Mouse (Mus musculus): ENCODE measurements at regions not wholly inside any gene's neighbourhood (a gene's known extent, or its start where the extent isn't known, plus 50 kb on each side); places are given as distances from the start of the nearest gene placed in this dataset.
A peak's percentile ranks its signal among the peaks of the same experiment; 100 is the strongest.

- intact Hi-C loops (cut with DNase I): no loop called here
- no peak for DNase-seq (ENCODE audit: low spot score in 2 of 2)
Measured at GRCm38 (mm10) chr1:157014532-157015497, 75.4 kb upstream of the Ralgps2 start.

- no peak for DNase-seq (ENCODE audit: low spot score in 2 of 2)
- intact Hi-C loops (cut with DNase I): no loop called here
Measured at GRCm38 (mm10) chr1:157013669-157014048, 74.2 kb upstream of the Ralgps2 start.

- DNase-seq (ENCODE audit: low spot score in 2 of 2): no peak
- intact Hi-C loops (cut with DNase I): no loop called here
Measured at GRCm38 (mm10) chr1:157012950-157013668, 73.7 kb upstream of the Ralgps2 start.

- no peak for DNase-seq (ENCODE audit: low spot score in 2 of 2)
- intact Hi-C loops (cut with DNase I): no loop called here
Measured at GRCm38 (mm10) chr1:157011226-157011625, 71.8 kb upstream of the Ralgps2 start.

GRCm38 (mm10) chr1:157009427-157009826, 70.0 kb upstream of the Ralgps2 start:
- intact Hi-C loops (cut with DNase I): no loop called here
- DNase-seq (ENCODE audit: low spot score in 2 of 2): no peak

- no peak for DNase-seq (ENCODE audit: low spot score in 2 of 2)
- intact Hi-C loops (cut with DNase I): no loop called here
Measured at GRCm38 (mm10) chr1:157007891-157008730, 68.7 kb upstream of the Ralgps2 start.

GRCm38 (mm10) chr1:157004312-157005074, 65.1 kb upstream of the Ralgps2 start:
- DNase-seq (ENCODE audit: low spot score in 2 of 2): no peak
- intact Hi-C loops (cut with DNase I): no loop called here

- intact Hi-C loops (cut with DNase I): no loop called here
- DNase-seq (ENCODE audit: low spot score in 2 of 2): no peak
Measured at GRCm38 (mm10) chr1:157003034-157003433, 63.6 kb upstream of the Ralgps2 start.

- DNase-seq (ENCODE audit: low spot score in 2 of 2): no peak
- intact Hi-C loops (cut with DNase I): no loop called here
Measured at GRCm38 (mm10) chr1:157002258-157002657, 62.8 kb upstream of the Ralgps2 start.

- intact Hi-C loops (cut with DNase I): no loop called here
- no peak for DNase-seq (ENCODE audit: low spot score in 2 of 2)
Measured at GRCm38 (mm10) chr1:157001008-157001660, 61.7 kb upstream of the Ralgps2 start.

GRCm38 (mm10) chr1:156999947-157000346, 60.5 kb upstream of the Ralgps2 start:
- intact Hi-C loops (cut with DNase I): loop anchor here (5.0 kb wide), 1 partner anchor 83 kb away; no protein-coding TSS in a partner anchor
- DNase-seq (ENCODE audit: low spot score in 2 of 2): no peak

- intact Hi-C loops (cut with DNase I): loop anchor here (5.0 kb wide), 1 partner anchor 82 kb away; no protein-coding TSS in a partner anchor
- no peak for DNase-seq (ENCODE audit: low spot score in 2 of 2)
Measured at GRCm38 (mm10) chr1:156999272-156999671, 59.8 kb upstream of the Ralgps2 start.

- no peak for DNase-seq (ENCODE audit: low spot score in 2 of 2)
- intact Hi-C loops (cut with DNase I): loop anchor here (5.0 kb wide), 1 partner anchor 80 kb away; no protein-coding TSS in a partner anchor
Measured at GRCm38 (mm10) chr1:156997476-156998305, 58.3 kb upstream of the Ralgps2 start.

GRCm38 (mm10) chr1:156997033-156997432, 57.6 kb upstream of the Ralgps2 start:
- intact Hi-C loops (cut with DNase I): loop anchor here (5.0 kb wide), 1 partner anchor 80 kb away; no protein-coding TSS in a partner anchor
- DNase-seq (ENCODE audit: low spot score in 2 of 2): peak; percentile 47 to 53

- no peak for DNase-seq (ENCODE audit: low spot score in 2 of 2)
- intact Hi-C loops (cut with DNase I): loop anchor here (5.0 kb wide), 1 partner anchor 79 kb away; no protein-coding TSS in a partner anchor
Measured at GRCm38 (mm10) chr1:156996084-156996880, 56.9 kb upstream of the Ralgps2 start.

- intact Hi-C loops (cut with DNase I): loop anchor here (5.0 kb wide), 1 partner anchor 78 kb away; no protein-coding TSS in a partner anchor
- DNase-seq (ENCODE audit: low spot score in 2 of 2): no peak
Measured at GRCm38 (mm10) chr1:156995180-156995951, 55.9 kb upstream of the Ralgps2 start.
